Mouse (Mus musculus): ENCODE results near the gene Trarg1. TPM values are rescaled to one million over a fixed set of nuclear protein-coding genes. Genes with fewer than 3 reads are reported as not detected.

The Trarg1 gene
- polyA plus RNA-seq, 1 experiment from 2014 or later: 0.09 TPM

- Histone ChIP-seq H3K27me3 (ENCODE audit: insufficient read depth, poor library complexity, severe bottlenecking) (no peaks in the 10 kb centered on the region), H3K4me3 (no peak overlapping the region), H3K27ac (no peak overlapping the region), H3K9me3 (no peaks in the 10 kb centered on the region), H3K36me3 (no peaks in the 10 kb centered on the region), H3K4me1 (replicated peaks) (no peaks in the 10 kb centered on the region)
- DNase-seq (ENCODE audit: low spot score): no peak
- WGBS: 51% methylated on average over 4 of the region's 4 CpGs
Measured at GRCm38 (mm10) chr11:76657450-76657970, 22.1 kb upstream of the Trarg1 start.

GRCm38 (mm10) chr11:76659138-76659930 is 20.3 kb upstream of the Trarg1 start:
- Histone ChIP-seq H3K4me1 (replicated peaks) (no peaks in the 10 kb centered on the region), H3K27me3 (ENCODE audit: insufficient read depth, poor library complexity, severe bottlenecking) (peaks cover 10% of the 10 kb centered on the region), H3K9me3 (no peaks in the 10 kb centered on the region), H3K4me3 (no peak overlapping the region), H3K36me3 (no peaks in the 10 kb centered on the region), H3K27ac (no peak overlapping the region)
- 79% methylated on average over 14 of the region's 14 CpGs for WGBS
- no peak for DNase-seq (ENCODE audit: low spot score)

GRCm38 (mm10) chr11:76661790-76662468 is 17.7 kb upstream of the Trarg1 start:
- no peaks in the 10 kb centered on the region for H3K9me3 ChIP-seq
- H3K36me3 ChIP-seq: no peaks in the 10 kb centered on the region
- 70% methylated on average over 7 of the region's 7 CpGs for WGBS
- no peak overlapping the region for H3K4me3 ChIP-seq
- H3K27me3 ChIP-seq (ENCODE audit: insufficient read depth, poor library complexity, severe bottlenecking): peaks cover 36% of the 10 kb centered on the region
- no peak overlapping the region for H3K27ac ChIP-seq
- DNase-seq (ENCODE audit: low spot score): no peak
- H3K4me1 ChIP-seq (replicated peaks): peaks cover 10% of the 10 kb centered on the region

- H3K27me3 ChIP-seq (ENCODE audit: insufficient read depth, poor library complexity, severe bottlenecking): peaks cover 78% of the 10 kb centered on the region
- DNase-seq (ENCODE audit: low spot score): no peak
Measured at GRCm38 (mm10) chr11:76666002-76666649, 13.5 kb upstream of the Trarg1 start.

GRCm38 (mm10) chr11:76667807-76668206 is 11.8 kb upstream of the Trarg1 start:
- no peaks in the 10 kb centered on the region for H3K9me3 ChIP-seq
- no peak for DNase-seq (ENCODE audit: low spot score)
- no peak overlapping the region for H3K27ac ChIP-seq
- H3K27me3 ChIP-seq (ENCODE audit: insufficient read depth, poor library complexity, severe bottlenecking): peaks cover 95% of the 10 kb centered on the region
- 21% methylated on average over 4 of the region's 4 CpGs for WGBS
- H3K4me3 ChIP-seq: no peak overlapping the region
- peaks cover 25% of the 10 kb centered on the region for H3K4me1 ChIP-seq (replicated peaks)
- no peaks in the 10 kb centered on the region for H3K36me3 ChIP-seq

More at GRCm38 (mm10) chr11:76666002-76666649, 13.5 kb upstream of the Trarg1 start:
- Histone ChIP-seq H3K36me3 (no peaks in the 10 kb centered on the region), H3K9me3 (no peaks in the 10 kb centered on the region), H3K27ac (no peak overlapping the region), H3K4me3 (peak overlapping the region; percentile 50), H3K4me1 (replicated peaks) (peaks cover 17% of the 10 kb centered on the region)
- whole genome bisulfite sequencing: 9% methylated on average over 35 of the region's 35 CpGs

GRCm38 (mm10) chr11:76671871-76672475 is 7.6 kb upstream of the Trarg1 start, which contains the start of gene Bhlha9:
TSS of gene Bhlha9 (plus strand) at chr11:76672470.
- DNase-seq (ENCODE audit: low spot score): no peak
- peaks cover 94% of the 10 kb centered on the region for H3K27me3 ChIP-seq (ENCODE audit: insufficient read depth, poor library complexity, severe bottlenecking)
- H3K9me3 ChIP-seq: no peaks in the 10 kb centered on the region
- H3K4me1 ChIP-seq (replicated peaks): peaks cover 19% of the 10 kb centered on the region
- peak within 1 kb of the TSS; percentile 4; the same call in 1 of the 2 replicates for H3K27ac ChIP-seq
- WGBS: 56% methylated on average over 15 of the region's 15 CpGs
- no peaks in the 10 kb centered on the region for H3K36me3 ChIP-seq
- peak within 1 kb of the TSS; percentile 50 for H3K4me3 ChIP-seq

GRCm38 (mm10) chr11:76672561-76673384 is 6.8 kb upstream of the Trarg1 start:
- Histone ChIP-seq H3K4me1 (replicated peaks) (peaks cover 14% of the 10 kb centered on the region), H3K4me3 (peak overlapping the region; percentile 50), H3K27me3 (ENCODE audit: insufficient read depth, poor library complexity, severe bottlenecking) (peaks cover 89% of the 10 kb centered on the region), H3K9me3 (no peaks in the 10 kb centered on the region), H3K36me3 (no peaks in the 10 kb centered on the region), H3K27ac (peak overlapping the region; percentile 4; the same call in 1 of the 2 replicates)
- peak; percentile 54 for DNase-seq (ENCODE audit: low spot score)
- WGBS: 2% methylated on average over 64 of the region's 64 CpGs

GRCm38 (mm10) chr11:76674199-76674598 is 5.4 kb upstream of the Trarg1 start:
- peaks cover 13% of the 10 kb centered on the region for H3K4me1 ChIP-seq (replicated peaks)
- peaks cover 87% of the 10 kb centered on the region for H3K27me3 ChIP-seq (ENCODE audit: insufficient read depth, poor library complexity, severe bottlenecking)
- DNase-seq (ENCODE audit: low spot score): no peak
- H3K36me3 ChIP-seq: no peaks in the 10 kb centered on the region
- no peaks in the 10 kb centered on the region for H3K9me3 ChIP-seq
- H3K27ac ChIP-seq: no peak overlapping the region
- H3K4me3 ChIP-seq: no peak overlapping the region
- WGBS: 62% methylated on average over 8 of the region's 8 CpGs

- no peak overlapping the region for H3K4me3 ChIP-seq
- H3K4me1 ChIP-seq (replicated peaks): peaks cover 18% of the 10 kb centered on the region
- H3K36me3 ChIP-seq: no peaks in the 10 kb centered on the region
- WGBS: 43% methylated on average over 4 of the region's 4 CpGs
- no peak for DNase-seq (ENCODE audit: low spot score)
- H3K9me3 ChIP-seq: no peaks in the 10 kb centered on the region
- H3K27ac ChIP-seq: no peak overlapping the region
- H3K27me3 ChIP-seq (ENCODE audit: insufficient read depth, poor library complexity, severe bottlenecking): peaks cover 85% of the 10 kb centered on the region
Measured at GRCm38 (mm10) chr11:76674704-76675103, 4.9 kb upstream of the Trarg1 start.

GRCm38 (mm10) chr11:76685604-76686003 is 6.0 kb downstream of the Trarg1 start:
- WGBS: 80% methylated on average over 2 of the region's 2 CpGs
- H3K4me1 ChIP-seq (replicated peaks): no peaks in the 10 kb centered on the region
- H3K27ac ChIP-seq: no peak overlapping the region
- H3K36me3 ChIP-seq: no peaks in the 10 kb centered on the region
- no peak for DNase-seq (ENCODE audit: low spot score)
- no peak overlapping the region for H3K4me3 ChIP-seq
- H3K27me3 ChIP-seq (ENCODE audit: insufficient read depth, poor library complexity, severe bottlenecking): peaks cover 5% of the 10 kb centered on the region; the same call in 1 of the 2 replicates
- H3K9me3 ChIP-seq: no peaks in the 10 kb centered on the region

GRCm38 (mm10) chr11:76692096-76692495 is 12.5 kb downstream of the Trarg1 start:
- H3K4me1 ChIP-seq (replicated peaks): no peaks in the 10 kb centered on the region
- H3K27ac ChIP-seq: no peak overlapping the region
- no peak for DNase-seq (ENCODE audit: low spot score)
- no peak overlapping the region for H3K4me3 ChIP-seq
- no peaks in the 10 kb centered on the region for H3K9me3 ChIP-seq
- WGBS: 83% methylated on average over 3 of the region's 3 CpGs
- no peaks in the 10 kb centered on the region for H3K27me3 ChIP-seq (ENCODE audit: insufficient read depth, poor library complexity, severe bottlenecking)
- no peaks in the 10 kb centered on the region for H3K36me3 ChIP-seq

GRCm38 (mm10) chr11:76695810-76696209 is 16.2 kb downstream of the Trarg1 start:
- Histone ChIP-seq H3K9me3 (no peaks in the 10 kb centered on the region), H3K27me3 (ENCODE audit: insufficient read depth, poor library complexity, severe bottlenecking) (no peaks in the 10 kb centered on the region), H3K36me3 (no peaks in the 10 kb centered on the region), H3K4me1 (replicated peaks) (0 out of 2 replicates have a peak, but pooled peaks cover 5% of the 10 kb centered on the region), H3K27ac (no peak overlapping the region), H3K4me3 (no peak overlapping the region)
- DNase-seq (ENCODE audit: low spot score): no peak
- 70% methylated on average over 6 of the region's 6 CpGs for WGBS
